In the genomic region with DNA sequence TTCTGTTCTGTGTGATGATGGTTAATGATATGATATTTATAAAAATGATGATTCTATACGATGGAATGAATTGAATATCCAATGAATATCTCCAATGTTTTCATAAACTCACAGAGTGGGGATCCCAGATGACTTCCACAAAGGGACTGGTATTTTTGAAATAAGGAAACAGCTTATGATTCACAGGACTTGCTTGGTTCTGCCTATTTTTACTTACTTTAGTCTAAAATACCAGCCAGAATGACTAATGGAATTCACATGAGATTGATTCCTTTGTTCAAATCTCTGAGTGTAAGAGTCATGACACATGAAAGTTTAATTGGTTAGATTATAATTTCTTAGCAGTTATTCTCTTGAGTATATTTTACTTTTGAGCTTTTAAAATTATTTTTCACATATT, we compare ENCODE assay signal across 29 mouse cellular contexts.
"Had no signal": no experiment of that assay in that cellular context is flagged by ENCODE, and none has a peak within 500 bp of the region (broad histone marks: within the 10 kb centered on the region; RNA-seq: fewer than 3 reads in every experiment).

No protein-coding gene starts in this region.

- DNase-seq: cerebellum, adult 8-10 months; cerebellum, adult 9-10 months; cerebellum, adult 9-11 months; cerebellum, postnatal 10 days; cerebellum, postnatal 14 days; cerebellum, postnatal 25 days; cerebellum, postnatal 36 days; embryo, embryonic 11 days; forebrain, postnatal 0 days; gastrocnemius, adult 2 months; gastrocnemius, postnatal 10 days; gastrocnemius, postnatal 14 days; gastrocnemius, postnatal 25 days; gastrocnemius, postnatal 36 days; heart, adult 11 months; heart, adult 18-20 months; heart, adult 2 months had no signal

- H3K27me3 ChIP-seq: embryonic facial prominence, embryonic 12.5 days; embryonic facial prominence, embryonic 13.5 days; embryonic facial prominence, embryonic 15.5 days; forebrain, embryonic 12.5 days; forebrain, embryonic 13.5 days; forebrain, embryonic 15.5 days had no signal

- H3K9me3 ChIP-seq: embryonic facial prominence, embryonic 10.5 days; embryonic facial prominence, embryonic 12.5 days; embryonic facial prominence, embryonic 13.5 days; embryonic facial prominence, embryonic 15.5 days; forebrain, embryonic 10.5 days; forebrain, embryonic 12.5 days; forebrain, embryonic 13.5 days; forebrain, embryonic 15.5 days; heart, embryonic 10.5 days had no signal

- ATAC-seq: forebrain, embryonic 13.5 days; forebrain, embryonic 14.5 days; forebrain, embryonic 15.5 days; forebrain, embryonic 16.5 days; forebrain, postnatal 0 days had no signal

- H3K27ac ChIP-seq: embryonic facial prominence, embryonic 10.5 days; embryonic facial prominence, embryonic 12.5 days; embryonic facial prominence, embryonic 13.5 days; embryonic facial prominence, embryonic 15.5 days; forebrain, embryonic 10.5 days; forebrain, embryonic 12.5 days; forebrain, embryonic 13.5 days; forebrain, embryonic 15.5 days; gastrocnemius, adult 2 months; heart, adult 2 months; heart, embryonic 10.5 days had no signal

- H3K4me2 ChIP-seq: embryonic facial prominence, embryonic 12.5 days; embryonic facial prominence, embryonic 13.5 days; embryonic facial prominence, embryonic 15.5 days; forebrain, embryonic 12.5 days; forebrain, embryonic 13.5 days; forebrain, embryonic 15.5 days had no signal

- H3K4me3 ChIP-seq: embryonic facial prominence, embryonic 10.5 days; embryonic facial prominence, embryonic 12.5 days; embryonic facial prominence, embryonic 13.5 days; embryonic facial prominence, embryonic 15.5 days; erythroblast, embryonic 14.5 days; forebrain, embryonic 10.5 days; forebrain, embryonic 12.5 days; forebrain, embryonic 13.5 days; forebrain, embryonic 15.5 days; gastrocnemius, adult 2 months; heart, adult 2 months; heart, embryonic 10.5 days had no signal

- H3K4me1 ChIP-seq: embryonic facial prominence, embryonic 10.5 days; embryonic facial prominence, embryonic 12.5 days; embryonic facial prominence, embryonic 13.5 days; embryonic facial prominence, embryonic 15.5 days; forebrain, embryonic 10.5 days; forebrain, embryonic 12.5 days; forebrain, embryonic 13.5 days; heart, embryonic 10.5 days had no signal

- H3K9ac ChIP-seq: embryonic facial prominence, embryonic 12.5 days; embryonic facial prominence, embryonic 13.5 days; embryonic facial prominence, embryonic 15.5 days; forebrain, embryonic 12.5 days; forebrain, embryonic 13.5 days; forebrain, embryonic 15.5 days; forebrain, postnatal 0 days had no signal

- H3K36me3 ChIP-seq: embryonic facial prominence, embryonic 10.5 days; embryonic facial prominence, embryonic 12.5 days; embryonic facial prominence, embryonic 13.5 days; embryonic facial prominence, embryonic 15.5 days; forebrain, embryonic 10.5 days; forebrain, embryonic 12.5 days; forebrain, embryonic 15.5 days; heart, embryonic 10.5 days had no signal
